Mouse (Mus musculus) CH12.LX (cell line): ENCODE data around the gene Cog1. TPM values are rescaled to one million over a fixed set of nuclear protein-coding genes. Genes with fewer than 3 reads are reported as not detected.

ENCODE experiments used
- DNase-seq: peaks from one replicate; pipeline ENCODE4 v3.0.0-alpha.2; 2013; ENCODE audit errors: extremely low read depth
- H3K27ac ChIP-seq: 2 replicates; pipeline ENCODE4 v1.5.1; 2012; ENCODE audit warnings: low read depth, mild to moderate bottlenecking, control low read depth, moderate library complexity; ENCODE audit not compliant: insufficient read depth
- H3K27me3 ChIP-seq: replicated peaks from 2 replicates; pipeline ENCODE3; 2012; ENCODE audit warnings: inconsistent platforms
- H3K36me3 ChIP-seq, 2 experiments: replicated peaks in 1 of 2; 2 replicates each; pipeline versions ENCODE3 to v1.6.1; 2012; ENCODE audit warnings: inconsistent platforms in 1 of 2, low read length in 1 of 2, mild to moderate bottlenecking in 1 of 2, mixed read lengths in 1 of 2, moderate library complexity in 1 of 2; ENCODE audit not compliant: control insufficient read depth in 1 of 2, insufficient read depth in 1 of 2
- H3K4me1 ChIP-seq, 2 experiments: 2 replicates each; pipeline ENCODE4 v1.6.1; 2012; ENCODE audit warnings: inconsistent platforms in 1 of 2, moderate library complexity in 1 of 2; ENCODE audit not compliant: insufficient read depth in 2 of 2, control insufficient read depth in 1 of 2
- H3K4me2 ChIP-seq: 2 replicates; pipeline ENCODE4 v1.6.1; 2012; ENCODE audit warnings: low read depth, mild to moderate bottlenecking, control low read depth; ENCODE audit not compliant: poor library complexity, insufficient read depth, severe bottlenecking
- H3K4me3 ChIP-seq, 3 experiments: fragments of 150-350 bp in 1 of 3; sonication (generic) in 1 of 3; replicated peaks in 1 of 3; 2 replicates each; pipeline versions ENCODE3 to v1.5.1; 2011 to 2012; ENCODE audit warnings: low read depth in 2 of 3, low read length in 2 of 3, mild to moderate bottlenecking in 2 of 3, moderate library complexity in 2 of 3, control low read depth in 1 of 3, improper control_type of control experiment in 1 of 3, inconsistent platforms in 1 of 3, mixed read lengths in 1 of 3; ENCODE audit not compliant: poor library complexity in 1 of 3
- H3K79me2 ChIP-seq: replicated peaks from 2 replicates; pipeline ENCODE4 v1.6.1; 2012; ENCODE audit warnings: mild to moderate bottlenecking, moderate library complexity; ENCODE audit not compliant: control insufficient read depth, poor library complexity, insufficient read depth, severe bottlenecking; ENCODE audit errors: extremely low read depth
- H3K9ac ChIP-seq: 2 replicates; pipeline ENCODE4 v1.6.1; 2012; ENCODE audit warnings: low read depth, mild to moderate bottlenecking, control low read depth, moderate library complexity; ENCODE audit not compliant: insufficient read depth
- H3K9me3 ChIP-seq: replicated peaks from 2 replicates; pipeline ENCODE3; 2012; ENCODE audit warnings: low read length, inconsistent platforms, mixed read lengths
- BHLHE40 ChIP-seq: IDR thresholded peaks from 2 replicates; pipeline ENCODE4 v1.6.1; 2011; ENCODE audit warnings: mild to moderate bottlenecking, low read depth, low read length, improper control_type of control experiment
- CHD2 ChIP-seq: IDR thresholded peaks from 2 replicates; pipeline ENCODE4 v1.6.1; 2011; ENCODE audit warnings: low read length, improper control_type of control experiment
- CTCF ChIP-seq, 2 experiments: IDR thresholded peaks in 1 of 2; conservative IDR thresholded peaks in 1 of 2; 2 replicates each; pipeline ENCODE4 v1.5.1; 2011 to 2012; ENCODE audit warnings: low read depth in 2 of 2, low read length in 2 of 2, improper control_type of control experiment in 1 of 2, inconsistent platforms in 1 of 2, mild to moderate bottlenecking in 1 of 2, moderate library complexity in 1 of 2
- IRF4 ChIP-seq: IDR thresholded peaks from 2 replicates; pipeline ENCODE4 v1.6.1; 2014; ENCODE audit warnings: low read depth, mild to moderate bottlenecking, inconsistent platforms, low read length, improper control_type of control experiment
- JUND ChIP-seq: conservative IDR thresholded peaks from 2 replicates; pipeline ENCODE4 v1.6.1; 2011; ENCODE audit warnings: low read depth, low read length, improper control_type of control experiment
- MAFK ChIP-seq: IDR thresholded peaks from 2 replicates; pipeline ENCODE4 v1.6.1; 2011; ENCODE audit warnings: low read length, improper control_type of control experiment; ENCODE audit not compliant: insufficient replicate concordance
- MAX ChIP-seq: IDR thresholded peaks from 2 replicates; pipeline ENCODE4 v1.6.1; 2011; ENCODE audit warnings: low read length, improper control_type of control experiment
- MYC ChIP-seq: IDR thresholded peaks from 2 replicates; pipeline ENCODE4 v1.6.1; 2011; ENCODE audit warnings: low read depth, mild to moderate bottlenecking, improper control_type of control experiment, low read length
- NELFE ChIP-seq: IDR thresholded peaks from 2 replicates; pipeline ENCODE4 v1.6.1; 2011; ENCODE audit warnings: low read depth, low read length, improper control_type of control experiment
- NRF1 ChIP-seq: IDR thresholded peaks from 2 replicates; pipeline ENCODE4 v1.6.1; 2014; ENCODE audit warnings: low read depth, mild to moderate bottlenecking, inconsistent platforms, low read length, improper control_type of control experiment, moderate library complexity
- PAX5 ChIP-seq: IDR thresholded peaks from 2 replicates; pipeline ENCODE4 v1.6.1; 2012; ENCODE audit warnings: low read length, inconsistent platforms, mixed read lengths
- POLR2AphosphoS2 ChIP-seq: IDR thresholded peaks from 2 replicates; pipeline ENCODE4 v1.6.1; 2011; ENCODE audit warnings: low read depth, low read length, improper control_type of control experiment
- RAD21 ChIP-seq: IDR thresholded peaks from 2 replicates; pipeline ENCODE4 v1.6.1; 2011; ENCODE audit warnings: low read depth, mild to moderate bottlenecking, low read length, improper control_type of control experiment, moderate library complexity
- RCOR1 ChIP-seq: conservative IDR thresholded peaks from 2 replicates; pipeline ENCODE4 v1.6.1; 2012; ENCODE audit warnings: low read depth, mild to moderate bottlenecking, inconsistent platforms, low read length, improper control_type of control experiment
- SMC3 ChIP-seq: IDR thresholded peaks from 2 replicates; pipeline ENCODE4 v1.6.1; 2011; ENCODE audit warnings: low read depth, low read length, improper control_type of control experiment
- UBTF ChIP-seq: IDR thresholded peaks from 2 replicates; pipeline ENCODE4 v1.6.1; 2012; ENCODE audit warnings: low read depth, mild to moderate bottlenecking, inconsistent platforms, low read length, improper control_type of control experiment, moderate library complexity
- ZC3H11A ChIP-seq: IDR thresholded peaks from 2 replicates; pipeline ENCODE4 v1.6.1; 2012; ENCODE audit warnings: low read depth, mild to moderate bottlenecking, inconsistent platforms, low read length, improper control_type of control experiment
- ZNF384 ChIP-seq: IDR thresholded peaks from 2 replicates; pipeline ENCODE4 v1.6.1; 2012; ENCODE audit warnings: low read depth, low read length, improper control_type of control experiment, inconsistent platforms
- dilution Hi-C: fragments of 300-500 bp; cut with MboI; formaldehyde crosslinking; loops from 2 replicates; pipeline ENCODE4 v1.14.3; 2020; ENCODE audit warnings: low sequenced_read_pairs; ENCODE audit not compliant: extremely low pct_unique_long_range_greater_than_20kb, extremely low pct_ligation_motif_present
- in situ Hi-C: fragments of 300-500 bp; cut with MboI; formaldehyde crosslinking; loops from 3 replicates; pipeline ENCODE4 v1.14.3; 2019; ENCODE audit warnings: low sequenced_read_pairs, low pct_ligation_motif_present, low pct_unique_long_range_greater_than_20kb, mixed read lengths
- polyA plus RNA-seq: library from polyadenylated mRNA; unstranded; fragments of >175 nt; gene quantifications from 2 replicates; pipeline ENCODE4 v1.2.1, GENCODE M21; 2012; ENCODE audit warnings: low read depth; ENCODE audit not compliant: insufficient read length
- total RNA-seq, 2 experiments: library from RNA; depleted of rRNA; stranded (reverse); fragments of 300-350 nt in 1 of 2; fragments of >200 nt in 1 of 2; gene quantifications; 2 replicates each; pipeline ENCODE4 v1.2.3; 2012 to 2014

Gene Cog1
- total and polyA plus RNA-seq, 3 experiments, result 15.8 to 38.6 (median 28.2) TPM

DNA sequence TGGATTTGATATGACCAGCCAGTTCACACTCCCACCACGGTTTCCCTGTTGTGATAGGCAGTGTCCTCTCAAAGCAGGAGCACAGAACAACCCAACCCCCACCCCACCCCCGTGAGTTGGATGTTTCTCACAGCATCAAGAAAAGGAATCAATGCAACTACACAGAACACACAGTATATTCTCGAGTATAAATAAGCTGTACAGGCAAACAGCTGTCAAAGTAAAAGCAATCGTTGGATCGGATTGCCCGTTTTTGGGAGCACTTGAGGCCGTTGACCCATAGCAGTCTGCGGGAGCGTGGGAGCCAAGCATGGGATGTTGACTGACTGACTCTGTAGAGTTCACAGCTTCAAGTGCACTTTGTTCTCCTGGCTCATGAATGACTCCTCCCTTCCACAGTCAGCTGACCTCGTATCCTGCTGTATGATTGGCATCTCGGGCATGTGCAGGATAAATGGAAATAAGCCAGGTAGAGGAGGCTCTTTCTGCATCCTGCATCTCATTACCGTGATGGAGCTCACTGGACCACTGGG is 49.1 kb downstream of the Cog1 start:
- no peak for DNase-seq
- H3K27me3 ChIP-seq, result no peaks in the 10 kb centered on the region
- TF ChIP-seq UBTF (no peak), ZNF384 (no peak), NELFE (no peak), JUND (no peak), IRF4 (no peak)
- peaks cover 9% of the 10 kb centered on the region for H3K9me3 ChIP-seq
- H3K79me2 ChIP-seq, result no peaks in the 10 kb centered on the region; the same call in 1 of the 2 replicates
- no peak overlapping the region for H3K9ac ChIP-seq
- peaks cover 18 to 80% of the 10 kb centered on the region in 2 experiments for H3K36me3 ChIP-seq
- H3K4me2 ChIP-seq, result no peak overlapping the region
- dilution Hi-C loops (no loop called here), in situ Hi-C loops (no loop called here)
- peaks cover 0 to 6% of the 10 kb centered on the region in 2 experiments; a peak in 1 of 4 replicates for H3K4me1 ChIP-seq
- H3K27ac ChIP-seq, result no peak overlapping the region
- H3K4me3 ChIP-seq, result no peak overlapping the region

DNA sequence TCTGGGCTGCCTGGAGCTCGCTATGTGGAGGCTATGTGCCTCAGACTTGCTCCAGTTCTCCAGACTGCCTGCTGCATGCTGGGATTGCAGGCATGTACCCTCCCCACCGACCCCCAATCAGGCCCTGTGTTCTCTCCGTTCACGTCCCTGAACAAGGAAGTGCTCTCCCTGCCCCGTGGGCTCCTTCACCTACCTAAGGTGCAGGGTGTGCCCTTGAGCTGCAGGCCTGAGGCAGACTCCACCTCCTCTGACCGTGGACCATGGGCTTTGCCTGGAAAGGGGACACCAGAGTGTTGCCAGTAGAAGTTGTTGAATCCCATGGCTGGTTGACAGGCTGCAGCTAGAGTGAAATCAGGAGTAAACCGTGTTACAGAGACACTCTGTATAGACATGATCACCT is 50.7 kb downstream of the Cog1 start:
- H3K4me2 ChIP-seq, result no peak overlapping the region
- H3K4me3 ChIP-seq, result no peak overlapping the region
- peaks cover 0 to 12% of the 10 kb centered on the region in 2 experiments; a peak in 2 of 4 replicates for H3K4me1 ChIP-seq
- H3K79me2 ChIP-seq, result no peaks in the 10 kb centered on the region
- peaks cover 10 to 68% of the 10 kb centered on the region in 2 experiments for H3K36me3 ChIP-seq
- in situ Hi-C loops, result loop anchor here (5.0 to 25.0 kb wide), 2 partner anchors 113 to 963 kb away; partner anchors contain the start of gene Rpl38
- no peak overlapping the region for H3K27ac ChIP-seq
- TF ChIP-seq PAX5 (no peak), CHD2 (no peak), MAFK (no peak)
- dilution Hi-C loops, result no loop called here
- no peak for DNase-seq
- no peaks in the 10 kb centered on the region for H3K27me3 ChIP-seq
- H3K9ac ChIP-seq, result no peak overlapping the region
- peaks cover 9% of the 10 kb centered on the region for H3K9me3 ChIP-seq

DNA sequence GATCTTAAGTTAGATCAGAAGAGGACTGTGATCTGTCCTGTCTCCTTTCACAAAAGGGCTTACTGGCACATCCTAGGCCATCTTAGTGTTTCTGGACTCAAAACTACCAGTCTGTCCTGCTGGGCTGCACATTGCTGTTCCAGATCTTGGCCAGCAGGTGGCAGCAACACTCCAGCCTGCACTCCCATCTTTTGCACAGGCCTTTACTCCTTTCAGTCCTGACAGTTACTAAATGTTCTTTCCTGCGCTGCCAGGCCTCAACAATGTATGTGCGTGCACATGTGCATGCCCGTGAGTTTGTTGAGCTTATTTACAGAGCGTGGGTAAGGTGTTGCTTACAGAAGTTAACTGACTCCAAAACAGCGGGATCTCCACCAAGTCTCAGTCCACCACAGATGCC is 54.8 kb downstream of the Cog1 start:
- peaks cover 0 to 14% of the 10 kb centered on the region in 2 experiments; a peak in 2 of 4 replicates for H3K4me1 ChIP-seq
- no peaks in the 10 kb centered on the region for H3K27me3 ChIP-seq
- TF ChIP-seq MAX, result peak; percentile 47; the same call in 1 of the 2 replicates
- TF ChIP-seq NRF1, result peak; percentile 30; the same call in 1 of the 2 replicates
- peak; percentile 99 for TF ChIP-seq SMC3
- TF ChIP-seq ZC3H11A, result peak; percentile 95
- TF ChIP-seq CTCF (conservative IDR thresholded peaks at IDR 0.05 in 1 of 2, IDR thresholded peaks at IDR 0.05 in 1 of 2; ENCODE audit: low read depth in 2 of 2, low read length in 2 of 2), result peak; percentile 98 to 100
- TF ChIP-seq RCOR1, result no peak
- 0 out of 2 replicates have a peak, but pooled peaks have one; percentile 33 for TF ChIP-seq MYC
- TF ChIP-seq RAD21, result peak; percentile 100
- TF ChIP-seq BHLHE40, result 0 out of 2 replicates have a peak, but pooled peaks have one; percentile 19
- no peak for TF ChIP-seq POLR2AphosphoS2
- peak; percentile 65; the same call in 1 of the 2 replicates for TF ChIP-seq NELFE
- TF ChIP-seq IRF4, result no peak; the same call in 1 of the 2 replicates
- in situ Hi-C loops, result loop anchor here (5.0 to 25.0 kb wide), 2 partner anchors 109 to 959 kb away; partner anchors contain the start of gene Rpl38
- H3K4me2 ChIP-seq, result no peak overlapping the region
- DNase-seq, result peak; percentile 76
- no peak overlapping the region for H3K27ac ChIP-seq
- H3K9me3 ChIP-seq, result no peaks in the 10 kb centered on the region
- H3K79me2 ChIP-seq, result no peaks in the 10 kb centered on the region
- peaks cover 0 to 47% of the 10 kb centered on the region in 2 experiments for H3K36me3 ChIP-seq
- no peak overlapping the region for H3K4me3 ChIP-seq
- dilution Hi-C loops, result no loop called here
- H3K9ac ChIP-seq, result no peak overlapping the region
